Mouse (Mus musculus) heart, postnatal 0 days (tissue): ENCODE data around the gene Tvp23b.

Experiments used
- CTCF ChIP-seq: IDR thresholded peaks from 2 replicates; pipeline ENCODE4 v1.5.1; 2016; ENCODE audit warnings: antibody characterized with exemption, control low read depth, low read depth
- EP300 ChIP-seq: IDR thresholded peaks from 2 replicates; pipeline ENCODE4 v1.6.1; 2016; ENCODE audit warnings: antibody characterized with exemption, low read depth

- TF ChIP-seq CTCF = no peak
- no peak for TF ChIP-seq EP300
Measured at GRCm38 (mm10) chr11:62865562-62865961, 13.7 kb upstream of the Tvp23b start.
